Mouse (Mus musculus): Measurements from ENCODE around the gene Fbxo44.

GRCm38 (mm10) chr4:148154006-148154405 lies 6.3 kb downstream of the Fbxo44 start:
- no peak for TF ChIP-seq POLR2A (IDR thresholded peaks at IDR 0.05; ENCODE audit: control insufficient read depth in 1 of 2, insufficient read depth in 1 of 2, low read depth in 1 of 2, low read length in 2 of 2, poor library complexity in 1 of 2)
- no peak for TF ChIP-seq E2F4 (IDR thresholded peaks at IDR 0.05; ENCODE audit: borderline replicate concordance, low read depth, low read length)
- TF ChIP-seq CTCF (IDR thresholded peaks at IDR 0.05 in 2 of 3, conservative IDR thresholded peaks at IDR 0.05 in 1 of 3; ENCODE audit: control insufficient read depth in 1 of 3, insufficient read depth in 1 of 3, low read depth in 2 of 3, low read length in 3 of 3, poor library complexity in 1 of 3, severe bottlenecking in 1 of 3), result no peak
